ENCODE assay signal across 13 mouse cellular contexts in the genomic region with DNA sequence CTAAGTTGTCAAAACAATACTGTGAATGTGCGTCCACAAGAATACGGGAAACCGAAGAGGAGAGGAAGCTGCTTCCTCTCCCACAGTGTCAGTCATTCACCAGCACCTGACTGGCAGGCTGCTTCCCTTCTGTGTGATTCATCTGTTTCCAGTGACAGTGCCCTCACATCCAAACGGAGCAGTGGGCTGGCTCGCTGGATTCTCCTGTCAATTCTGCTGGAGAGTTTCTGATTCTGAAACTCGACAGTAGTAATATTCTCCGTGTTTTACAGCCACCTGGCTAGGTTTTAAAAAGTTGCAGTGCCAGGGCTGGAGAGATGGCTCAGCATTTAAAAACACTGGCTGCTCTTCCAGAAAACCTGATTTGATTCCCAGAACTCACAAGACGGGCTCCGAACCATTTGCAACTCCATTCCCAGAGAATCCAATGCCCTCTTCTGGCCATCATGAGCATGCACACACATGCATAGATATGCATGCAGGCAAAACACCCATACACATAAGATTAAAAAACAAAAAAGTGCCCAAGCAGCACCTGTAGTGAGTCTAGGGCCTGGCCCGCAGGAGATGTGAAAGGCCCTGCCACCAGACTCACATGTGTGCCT. TPM values are rescaled to one million over a fixed set of nuclear protein-coding genes. Genes with fewer than 3 reads are reported as not detected.
A peak's percentile ranks its signal among the peaks of the same experiment; 100 is the strongest.
DNase-seq lines count a peak whose midpoint lies in the region; ATAC-seq and TF ChIP-seq lines count a peak whose summit lies in the region.
"Had no signal": no experiment of that assay in that cellular context is flagged by ENCODE, and none has a peak within 500 bp of the region (broad histone marks: within the 10 kb centered on the region; RNA-seq: fewer than 3 reads in every experiment).

No protein-coding gene starts in this region.

- H3K4me1 ChIP-seq in forebrain, postnatal 0 days (ENCODE audit: insufficient read depth): peaks cover 13% of the 10 kb centered on the region
- H3K4me1 ChIP-seq in forebrain, embryonic 11.5 days (replicated peaks; ENCODE audit: control insufficient read depth, insufficient read depth, low read length): peaks cover 3% of the 10 kb centered on the region; the same call in 1 of the 2 replicates
- H3K4me1 ChIP-seq in hindbrain, embryonic 13.5 days (replicated peaks): peaks cover 25% of the 10 kb centered on the region
- peaks cover 3% of the 10 kb centered on the region; the same call in 1 of the 2 replicates for H3K4me1 ChIP-seq in hindbrain, embryonic 11.5 days (replicated peaks; ENCODE audit: control insufficient read depth, insufficient read depth, low read length)
- H3K4me1 ChIP-seq in liver, adult 2 months (ENCODE audit: control insufficient read depth, insufficient read depth, low read length): no peaks in the 10 kb centered on the region; the same call in 1 of the 2 replicates
- H3K4me1 ChIP-seq in liver, embryonic 12.5 days: no peaks in the 10 kb centered on the region

- peak; percentile 57 for TF ChIP-seq CTCF in forebrain, postnatal 0 days (IDR thresholded peaks at IDR 0.05; ENCODE audit: low read depth)
- TF ChIP-seq CTCF in liver, adult 2 months (IDR thresholded peaks at IDR 0.05; ENCODE audit: low read depth, low read length): no peak
- TF ChIP-seq CTCF in brain, embryonic 14.5 days (IDR thresholded peaks at IDR 0.05; ENCODE audit: borderline replicate concordance, extremely low read depth, insufficient read depth, insufficient read length): peak; percentile 19; the same call in 1 of the 2 replicates

- H3K36me3 ChIP-seq in forebrain, postnatal 0 days (ENCODE audit: insufficient read depth): no peaks in the 10 kb centered on the region
- no peaks in the 10 kb centered on the region for H3K36me3 ChIP-seq in forebrain, embryonic 11.5 days (ENCODE audit: control insufficient read depth, insufficient read depth, low read length)
- no peaks in the 10 kb centered on the region for H3K36me3 ChIP-seq in hindbrain, embryonic 13.5 days
- no peaks in the 10 kb centered on the region for H3K36me3 ChIP-seq in hindbrain, embryonic 11.5 days (ENCODE audit: control insufficient read depth, insufficient read depth, low read length)
- H3K36me3 ChIP-seq in liver, adult 2 months (ENCODE audit: control insufficient read depth, insufficient read depth, low read length): no peaks in the 10 kb centered on the region
- no peaks in the 10 kb centered on the region for H3K36me3 ChIP-seq in liver, embryonic 12.5 days
- H3K36me3 ChIP-seq: G1E; hindbrain, embryonic 10.5 days; limb, embryonic 15.5 days had no signal

- no peak overlapping the region for H3K4me2 ChIP-seq in forebrain, postnatal 0 days (ENCODE audit: low read depth)
- no peak overlapping the region for H3K4me2 ChIP-seq in forebrain, embryonic 11.5 days (ENCODE audit: low read depth, low read length, severe bottlenecking)
- no peak overlapping the region for H3K4me2 ChIP-seq in hindbrain, embryonic 13.5 days
- no peak overlapping the region for H3K4me2 ChIP-seq in hindbrain, embryonic 11.5 days (replicated peaks; ENCODE audit: low read depth, low read length)
- no peak overlapping the region for H3K4me2 ChIP-seq in liver, embryonic 12.5 days
- H3K4me2 ChIP-seq: limb, embryonic 15.5 days had no signal

- no peaks in the 10 kb centered on the region for H3K79me2 ChIP-seq in liver, adult 2 months (ENCODE audit: control insufficient read depth, insufficient read depth, low read length)

- WGBS in forebrain, postnatal 0 days: 52% methylated on average over 10 of the region's 10 CpGs
- WGBS in forebrain, embryonic 11.5 days: 87% methylated on average over 10 of the region's 10 CpGs
- 77% methylated on average over 10 of the region's 10 CpGs for WGBS in hindbrain, embryonic 13.5 days
- 84% methylated on average over 10 of the region's 10 CpGs for WGBS in hindbrain, embryonic 11.5 days
- 75% methylated on average over 10 of the region's 10 CpGs for WGBS in liver, adult 2 months
- WGBS in liver, embryonic 12.5 days (ENCODE audit: insufficient replicate concordance): 56% methylated on average over 10 of the region's 10 CpGs

- TF ChIP-seq POLR2A in liver, adult 2 months (IDR thresholded peaks at IDR 0.05; ENCODE audit: extremely low read depth, insufficient read depth, low read length): no peak
- TF ChIP-seq POLR2A in brain, embryonic 14.5 days (IDR thresholded peaks at IDR 0.05; ENCODE audit: borderline replicate concordance, extremely low read depth, insufficient read depth, insufficient read length, poor library complexity, severe bottlenecking): no peak

- ATAC-seq in forebrain, postnatal 0 days: peak; percentile 32
- no peak for ATAC-seq in forebrain, embryonic 11.5 days (replicated peaks; ENCODE audit: low FRiP score)
- ATAC-seq in hindbrain, embryonic 13.5 days (ENCODE audit: low FRiP score): no peak
- ATAC-seq in hindbrain, embryonic 11.5 days (ENCODE audit: low FRiP score): no peak
- no peak for ATAC-seq in liver, embryonic 12.5 days

- peak; percentile 60 for DNase-seq in forebrain, postnatal 0 days
- no peak for DNase-seq in forebrain, embryonic 11.5 days (ENCODE audit: low spot score)
- DNase-seq in hindbrain, embryonic 11.5 days (ENCODE audit: low spot score): no peak
- peak; percentile 13 for DNase-seq in liver, adult 2 months (ENCODE audit: extremely low read depth, low read depth, low spot score)
- peak; percentile 24 for DNase-seq in brain, embryonic 14.5 days (ENCODE audit: low read depth)
- DNase-seq in spleen, postnatal 36 days (ENCODE audit: low spot score in 2 of 2): no peak
- DNase-seq: adrenal gland, postnatal 25 days had no signal

- no peaks in the 10 kb centered on the region for H3K27me3 ChIP-seq in forebrain, postnatal 0 days (ENCODE audit: insufficient read depth, low read length)
- no peaks in the 10 kb centered on the region for H3K27me3 ChIP-seq in forebrain, embryonic 11.5 days (ENCODE audit: control insufficient read depth, insufficient read depth, low read length)
- peaks cover 3% of the 10 kb centered on the region; the same call in 1 of the 2 replicates for H3K27me3 ChIP-seq in hindbrain, embryonic 13.5 days
- H3K27me3 ChIP-seq in hindbrain, embryonic 11.5 days (ENCODE audit: control insufficient read depth, insufficient read depth, low read length): no peaks in the 10 kb centered on the region
- no peaks in the 10 kb centered on the region for H3K27me3 ChIP-seq in liver, adult 2 months (ENCODE audit: control insufficient read depth, insufficient read depth, low read length)
- no peaks in the 10 kb centered on the region for H3K27me3 ChIP-seq in liver, embryonic 12.5 days (replicated peaks)
- H3K27me3 ChIP-seq: limb, embryonic 15.5 days had no signal

- no peaks in the 10 kb centered on the region for H3K9me3 ChIP-seq in forebrain, postnatal 0 days (ENCODE audit: low read length)
- no peaks in the 10 kb centered on the region for H3K9me3 ChIP-seq in forebrain, embryonic 11.5 days (ENCODE audit: control insufficient read depth, low read length)
- H3K9me3 ChIP-seq in hindbrain, embryonic 13.5 days: no peaks in the 10 kb centered on the region
- no peaks in the 10 kb centered on the region for H3K9me3 ChIP-seq in hindbrain, embryonic 11.5 days (ENCODE audit: control insufficient read depth, low read length)
- H3K9me3 ChIP-seq in liver, embryonic 12.5 days (replicated peaks): no peaks in the 10 kb centered on the region
- H3K9me3 ChIP-seq: G1E; hindbrain, embryonic 10.5 days; limb, embryonic 15.5 days had no signal

- H3K27ac ChIP-seq in forebrain, postnatal 0 days (ENCODE audit: low read depth, low read length): no peak overlapping the region
- H3K27ac ChIP-seq in forebrain, embryonic 11.5 days (ENCODE audit: low read depth, low read length): no peak overlapping the region
- H3K27ac ChIP-seq in hindbrain, embryonic 13.5 days: 0 out of 2 replicates have a peak overlapping the region, but pooled peaks have one; percentile 59
- no peak overlapping the region for H3K27ac ChIP-seq in hindbrain, embryonic 11.5 days (ENCODE audit: low read depth, low read length)
- H3K27ac ChIP-seq in liver, adult 2 months (replicated peaks; ENCODE audit: insufficient read depth, low read depth, low read length): no peak overlapping the region
- no peak overlapping the region for H3K27ac ChIP-seq in liver, embryonic 12.5 days
- H3K27ac ChIP-seq: macrophage had no signal

- no peak overlapping the region for H3K9ac ChIP-seq in forebrain, postnatal 0 days
- no peak overlapping the region for H3K9ac ChIP-seq in forebrain, embryonic 11.5 days (ENCODE audit: low read length)
- H3K9ac ChIP-seq in hindbrain, embryonic 13.5 days: no peak overlapping the region
- no peak overlapping the region for H3K9ac ChIP-seq in hindbrain, embryonic 11.5 days (ENCODE audit: low read depth, low read length)
- H3K9ac ChIP-seq in liver, adult 2 months (ENCODE audit: low read depth, low read length): no peak overlapping the region
- no peak overlapping the region for H3K9ac ChIP-seq in liver, embryonic 12.5 days
- H3K9ac ChIP-seq: limb, embryonic 15.5 days had no signal

- no peak overlapping the region for H3K4me3 ChIP-seq in forebrain, postnatal 0 days (ENCODE audit: low read depth, low read length)
- no peak overlapping the region for H3K4me3 ChIP-seq in forebrain, embryonic 11.5 days (ENCODE audit: low read depth, low read length)
- no peak overlapping the region for H3K4me3 ChIP-seq in hindbrain, embryonic 13.5 days
- H3K4me3 ChIP-seq in hindbrain, embryonic 11.5 days (ENCODE audit: low read depth, low read length): no peak overlapping the region
- H3K4me3 ChIP-seq in liver, adult 2 months (ENCODE audit: insufficient read depth, low read depth, low read length): no peak overlapping the region
- no peak overlapping the region for H3K4me3 ChIP-seq in liver, embryonic 12.5 days
- H3K4me3 ChIP-seq: hindbrain, embryonic 10.5 days; limb, embryonic 15.5 days had no signal

RNA-seq across cellular contexts. Expression of gene Sypl, which starts 26.4 kb away (rescaled TPM):
- total RNA-seq in forebrain, postnatal 0 days (2014; rRNA removed): 18.5 and 21.3 TPM in 2 replicates
- 35.2 and 40.1 TPM in 2 replicates for polyA plus RNA-seq in forebrain, postnatal 0 days (2015; fragmentation: Nextera tagmentation; extraction: Ambion mirVana)
- polyA plus RNA-seq in forebrain, embryonic 11.5 days (2014; fragmentation: Nextera tagmentation; extraction: Ambion mirVana): 49.4 and 53.3 TPM in 2 replicates
- polyA plus RNA-seq in hindbrain, embryonic 13.5 days (2015; fragmentation: Nextera tagmentation; extraction: Ambion mirVana): 39.2 and 45.3 TPM in 2 replicates
- 59.5 and 59.8 TPM in 2 replicates for polyA plus RNA-seq in hindbrain, embryonic 11.5 days (2014; fragmentation: Nextera tagmentation; extraction: Ambion mirVana)
- total RNA-seq in liver, adult 2 months (2014; rRNA removed): 38.6 and 42.0 TPM in 2 replicates
- 41.2 and 48.4 TPM in 2 replicates for polyA plus RNA-seq in liver, adult 2 months (2012; rRNA removed)
- 50.5 and 51.2 TPM in 2 replicates for polyA plus RNA-seq in liver, embryonic 12.5 days (2016; fragmentation: Nextera tagmentation; extraction: Ambion mirVana)
- polyA plus RNA-seq in brain, embryonic 14.5 days (2012; rRNA removed): 27.7 and 28.9 TPM in 2 replicates

Comparison
In these comparisons a context has a peak if more than half of its experiments do, and no peak if none do; other contexts are left out.
1. DNase-seq: peak in forebrain, postnatal 0 days (single experiment), liver, adult 2 months (single experiment) and brain, embryonic 14.5 days (single experiment); none in forebrain, embryonic 11.5 days (single experiment), hindbrain, embryonic 11.5 days (single experiment) and spleen, postnatal 36 days (0 of 2).